Mouse (Mus musculus) megakaryocyte, embryonic 14.5 days (primary cell): ENCODE data around the gene Fam169a.

ENCODE experiments used
- FLI1 ChIP-seq: IDR thresholded peaks from 2 replicates; pipeline ENCODE4 v1.6.1; 2012; ENCODE audit warnings: low read length, inconsistent platforms, mixed read lengths
- GATA1 ChIP-seq: IDR thresholded peaks from 3 replicates; pipeline ENCODE4 v1.6.1; 2012; ENCODE audit warnings: mixed read lengths, low read length, inconsistent platforms, borderline replicate concordance

GRCm38 (mm10) chr13:97034262-97034661, 32.8 kb upstream of the Fam169a start, which contains the start of gene 1700029F12Rik:
- no peak for TF ChIP-seq GATA1
- no peak for TF ChIP-seq FLI1
